Mouse (Mus musculus): ENCODE results near the gene Olfr799.

GRCm38 (mm10) chr10:129612470-129612869 is 24.8 kb upstream of the Olfr799 start, which contains the start of gene Olfr796:
- TF ChIP-seq CTCF (IDR thresholded peaks at IDR 0.05; ENCODE audit: borderline replicate concordance, insufficient read depth, low read length) (no peak), POLR2A (IDR thresholded peaks at IDR 0.05; ENCODE audit: low read depth, low read length) (no peak)

Measured in embryonic fibroblast, embryonic 13.5 days (primary cell).